Mouse (Mus musculus) midbrain, embryonic 10.5 days (tissue): ENCODE results near the gene Tent5d. TPM values are rescaled to one million over a fixed set of nuclear protein-coding genes. Genes with fewer than 3 reads are reported as not detected.

Experiments
- DNase-seq: peaks from one replicate; pipeline ENCODE4 v3.0.0-alpha.2; 2017; ENCODE audit warnings: low spot score
- H3K27ac ChIP-seq: fragments of 300-500 bp; sonication (generic); replicated peaks from 2 replicates; pipeline ENCODE4 v1.5.1; 2016; ENCODE audit warnings: mild to moderate bottlenecking
- H3K27me3 ChIP-seq: fragments of 300-500 bp; sonication (generic); 2 replicates; pipeline ENCODE4 v1.6.1; 2016; ENCODE audit warnings: low read depth, mild to moderate bottlenecking; ENCODE audit not compliant: poor library complexity, severe bottlenecking
- H3K36me3 ChIP-seq: fragments of 300-500 bp; sonication (generic); 2 replicates; pipeline ENCODE4 v1.6.1; 2016; ENCODE audit warnings: mild to moderate bottlenecking, moderate library complexity
- H3K4me1 ChIP-seq: fragments of 300-500 bp; sonication (generic); 2 replicates; pipeline ENCODE4 v1.6.1; 2016
- H3K4me3 ChIP-seq: fragments of 300-500 bp; sonication (generic); 2 replicates; pipeline ENCODE4 v1.5.1; 2016; ENCODE audit warnings: mild to moderate bottlenecking, moderate library complexity
- H3K9me3 ChIP-seq: fragments of 300-500 bp; sonication (generic); replicated peaks from 2 replicates; pipeline ENCODE4 v1.6.1; 2016; ENCODE audit warnings: mild to moderate bottlenecking
- WGBS: fragments of 180-500 bp; shearing (Covaris S2); methylation state at CpG from one replicate; pipeline ENCODE4 v1.1.7; 2016; 5-methylcytosine and 5-hydroxymethylcytosine counted together
- polyA plus RNA-seq: library from polyadenylated mRNA; unstranded; fragments of >200 nt; fragmentation: Nextera tagmentation; extraction: Ambion mirVana; gene quantifications from 2 replicates; pipeline ENCODE4 v1.2.1, GENCODE M21; 2016

The Tent5d gene
- polyA plus RNA-seq: 0.19 TPM in 1 of 2 replicates, not detected in the other

DNA sequence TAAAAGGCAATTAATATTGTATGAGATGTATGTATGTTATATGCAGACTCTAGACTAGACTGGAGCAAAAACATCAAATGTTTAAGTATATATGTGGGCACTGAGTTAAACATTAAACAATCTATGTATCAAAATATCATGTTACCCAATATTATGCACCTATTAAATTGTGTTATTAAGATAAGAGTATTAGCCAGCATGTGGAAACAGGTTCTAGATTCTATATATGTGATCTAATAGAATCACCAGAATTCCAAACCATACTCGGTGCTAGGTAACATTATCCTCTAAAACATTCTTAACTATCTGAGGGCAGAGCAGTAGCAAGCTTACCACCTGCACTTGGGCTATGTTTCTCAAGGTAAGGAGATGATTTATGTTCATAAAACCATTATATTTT lies at the start of gene Tent5d:
TSS of gene Tent5d (plus strand) at position 301 of the 400 bp plus-strand sequence.
- Histone ChIP-seq H3K27me3 (no peaks in the 10 kb centered on the region), H3K4me3 (no peak within 1 kb of the TSS), H3K27ac (no peak within 1 kb of the TSS), H3K4me1 (no peaks in the 10 kb centered on the region), H3K9me3 (no peaks in the 10 kb centered on the region), H3K36me3 (no peaks in the 10 kb centered on the region)
- no peak for DNase-seq
- 86% methylated on average over 1 of the region's 1 CpGs for WGBS

DNA sequence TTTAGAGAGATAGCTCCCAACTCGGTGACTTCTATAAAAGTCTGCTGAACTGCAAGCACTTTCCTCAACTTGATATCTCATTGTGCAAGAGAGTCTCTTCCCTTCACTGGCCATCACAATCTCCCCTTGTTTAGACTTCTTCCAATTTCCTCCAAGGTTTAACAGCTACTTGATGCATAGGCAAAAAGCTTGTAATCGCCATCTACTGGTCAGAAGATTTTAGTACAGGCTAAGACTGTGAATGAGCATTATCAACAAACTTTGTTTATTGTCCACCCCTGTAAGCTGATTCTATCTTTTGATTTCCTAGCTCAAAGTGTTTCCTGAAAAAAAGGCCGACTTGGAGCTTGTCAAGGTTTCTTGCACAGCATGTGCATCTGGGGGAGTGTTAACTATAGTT lies 24.5 kb upstream of the Tent5d start:
- H3K9me3 ChIP-seq: no peaks in the 10 kb centered on the region
- 32% methylated on average over 3 of the region's 3 CpGs for WGBS
- H3K27ac ChIP-seq: no peak overlapping the region
- no peak overlapping the region for H3K4me3 ChIP-seq
- no peaks in the 10 kb centered on the region for H3K36me3 ChIP-seq
- H3K4me1 ChIP-seq: no peaks in the 10 kb centered on the region
- no peak for DNase-seq
- no peaks in the 10 kb centered on the region for H3K27me3 ChIP-seq

DNA sequence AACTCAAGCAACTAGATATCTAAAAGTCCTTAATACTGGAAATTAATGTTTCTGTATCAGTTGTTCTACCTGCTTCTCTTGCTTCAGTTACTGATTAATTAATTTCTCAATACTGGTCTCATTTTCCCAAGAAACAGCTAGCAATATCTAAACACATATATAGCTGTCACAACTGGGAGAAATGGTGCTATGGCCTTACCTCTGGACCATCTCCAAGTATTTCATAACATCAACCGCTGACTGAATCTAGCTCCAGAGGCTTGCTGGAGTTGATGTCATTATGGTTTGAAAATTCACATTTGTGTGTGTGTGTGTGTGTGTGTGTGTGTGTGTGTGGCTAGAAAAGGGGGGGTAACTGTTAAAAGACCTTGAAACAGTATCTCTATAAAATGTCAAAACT lies 2.3 kb upstream of the Tent5d start:
- DNase-seq: no peak
- WGBS: 100% methylated on average over 1 of the region's 1 CpGs
- H3K4me3 ChIP-seq: no peak overlapping the region
- no peaks in the 10 kb centered on the region for H3K4me1 ChIP-seq
- H3K36me3 ChIP-seq: no peaks in the 10 kb centered on the region
- H3K27me3 ChIP-seq: no peaks in the 10 kb centered on the region
- H3K27ac ChIP-seq: no peak overlapping the region
- no peaks in the 10 kb centered on the region for H3K9me3 ChIP-seq

DNA sequence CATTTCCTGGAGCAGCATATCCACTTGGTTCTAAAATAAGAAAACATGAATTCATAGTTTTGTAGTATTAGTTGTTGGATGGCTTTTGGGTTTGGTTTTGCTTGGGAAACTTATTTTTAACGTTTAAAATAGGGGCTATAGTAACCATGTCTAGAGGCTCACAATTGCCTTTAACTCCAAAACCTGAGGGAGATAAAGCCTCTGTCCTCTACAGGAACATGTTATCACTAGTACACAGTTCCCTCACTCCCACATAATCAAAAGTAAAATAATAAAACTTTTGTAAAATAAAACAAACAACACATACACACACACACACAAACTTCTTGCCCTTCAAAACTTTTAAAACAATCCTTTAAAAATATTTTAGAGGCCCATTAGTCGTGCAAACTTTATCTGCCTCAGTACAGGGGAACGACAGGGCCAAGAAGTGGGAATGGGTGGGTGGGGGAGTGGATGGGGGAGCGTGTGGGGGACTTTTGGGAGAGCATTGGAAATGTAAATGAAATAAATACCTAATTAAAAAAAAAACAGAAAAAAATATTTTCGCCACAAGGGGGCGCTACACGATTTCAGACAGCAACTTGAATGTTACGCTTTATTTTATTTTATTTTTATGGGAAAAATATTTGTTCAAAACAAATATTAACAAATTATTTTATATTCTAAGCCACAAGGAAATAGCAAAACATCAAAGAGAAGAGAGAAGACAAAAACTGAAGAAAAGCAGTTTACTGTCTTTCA lies 1.5 kb upstream of the Tent5d start:
- no peak for DNase-seq
- WGBS: 26% methylated on average over 8 of the region's 8 CpGs
- no peaks in the 10 kb centered on the region for H3K9me3 ChIP-seq

DNA sequence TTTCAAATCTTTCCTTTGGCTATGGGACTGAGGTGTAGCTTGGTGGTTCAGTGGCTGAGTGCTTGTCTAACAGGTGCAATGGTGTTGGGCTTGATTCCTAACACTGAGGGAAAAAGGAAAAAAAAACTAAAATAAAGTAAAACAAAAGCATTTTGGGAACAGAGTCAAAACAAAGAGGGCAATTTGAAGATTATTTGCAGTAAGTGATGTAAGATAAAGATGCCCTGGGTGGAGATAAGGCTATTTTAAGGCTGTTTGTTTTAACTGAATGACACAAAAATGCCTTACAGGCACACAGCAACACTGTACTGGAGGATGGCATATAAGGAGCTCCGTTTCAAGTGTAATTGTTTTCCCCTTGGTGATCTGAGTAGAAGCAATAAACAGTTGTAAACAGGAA lies 3.4 kb downstream of the Tent5d start:
- 79% methylated on average over 1 of the region's 1 CpGs for WGBS
- Histone ChIP-seq H3K4me1 (no peaks in the 10 kb centered on the region), H3K27ac (no peak overlapping the region), H3K27me3 (no peaks in the 10 kb centered on the region), H3K36me3 (no peaks in the 10 kb centered on the region), H3K9me3 (no peaks in the 10 kb centered on the region), H3K4me3 (no peak overlapping the region)
- no peak for DNase-seq

More for the DNA sequence above, 1.5 kb upstream of the Tent5d start:
- Histone ChIP-seq H3K27me3 (no peaks in the 10 kb centered on the region), H3K4me1 (no peaks in the 10 kb centered on the region), H3K4me3 (no peak overlapping the region), H3K27ac (no peak overlapping the region), H3K36me3 (no peaks in the 10 kb centered on the region)

DNA sequence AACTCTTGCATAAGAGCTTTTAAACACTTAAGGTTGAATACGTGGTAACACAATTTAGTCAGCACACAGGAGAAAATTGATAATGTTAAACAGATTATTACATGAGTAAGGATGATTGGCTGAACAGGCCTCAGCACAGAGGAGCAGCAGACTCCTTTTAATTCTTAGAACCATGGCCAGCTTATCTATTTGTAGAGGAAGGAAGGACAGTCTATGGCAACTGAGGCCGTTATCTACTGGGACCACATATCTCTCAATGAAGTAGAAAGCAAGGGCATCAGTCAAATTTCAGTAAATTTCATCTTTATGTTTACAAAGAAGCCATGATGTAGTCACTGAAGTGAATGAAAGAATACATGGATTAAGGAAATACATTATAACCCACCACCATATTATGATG lies 4.5 kb downstream of the Tent5d start:
- H3K27me3 ChIP-seq: no peaks in the 10 kb centered on the region
- 91% methylated on average over 2 of the region's 2 CpGs for WGBS
- H3K9me3 ChIP-seq: no peaks in the 10 kb centered on the region
- H3K27ac ChIP-seq: no peak overlapping the region
- DNase-seq: no peak
- H3K4me3 ChIP-seq: no peak overlapping the region
- H3K4me1 ChIP-seq: no peaks in the 10 kb centered on the region
- H3K36me3 ChIP-seq: no peaks in the 10 kb centered on the region

DNA sequence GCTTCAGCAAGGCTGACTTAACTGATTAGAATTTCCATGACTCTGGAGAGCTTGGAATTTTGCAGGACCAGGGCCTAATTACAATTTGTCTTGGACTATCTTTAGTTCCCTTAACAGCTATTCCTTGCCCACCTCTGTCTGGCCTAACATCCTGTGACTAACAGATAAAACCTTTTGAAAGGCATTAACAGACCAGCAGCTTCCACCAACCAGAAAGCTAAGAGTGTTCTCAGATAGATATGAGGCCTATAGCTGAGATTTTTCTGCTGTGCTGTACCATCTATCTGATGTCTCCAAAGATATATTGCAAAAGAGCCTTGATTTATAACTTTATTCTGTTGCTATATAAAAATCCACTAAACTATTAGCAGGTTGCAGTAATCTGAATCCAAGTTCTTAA lies 19.7 kb downstream of the Tent5d start:
- no peaks in the 10 kb centered on the region for H3K4me1 ChIP-seq
- H3K27ac ChIP-seq: no peak overlapping the region
- H3K27me3 ChIP-seq: no peaks in the 10 kb centered on the region
- no peak overlapping the region for H3K4me3 ChIP-seq
- H3K36me3 ChIP-seq: no peaks in the 10 kb centered on the region
- H3K9me3 ChIP-seq: no peaks in the 10 kb centered on the region
- no peak for DNase-seq

DNA sequence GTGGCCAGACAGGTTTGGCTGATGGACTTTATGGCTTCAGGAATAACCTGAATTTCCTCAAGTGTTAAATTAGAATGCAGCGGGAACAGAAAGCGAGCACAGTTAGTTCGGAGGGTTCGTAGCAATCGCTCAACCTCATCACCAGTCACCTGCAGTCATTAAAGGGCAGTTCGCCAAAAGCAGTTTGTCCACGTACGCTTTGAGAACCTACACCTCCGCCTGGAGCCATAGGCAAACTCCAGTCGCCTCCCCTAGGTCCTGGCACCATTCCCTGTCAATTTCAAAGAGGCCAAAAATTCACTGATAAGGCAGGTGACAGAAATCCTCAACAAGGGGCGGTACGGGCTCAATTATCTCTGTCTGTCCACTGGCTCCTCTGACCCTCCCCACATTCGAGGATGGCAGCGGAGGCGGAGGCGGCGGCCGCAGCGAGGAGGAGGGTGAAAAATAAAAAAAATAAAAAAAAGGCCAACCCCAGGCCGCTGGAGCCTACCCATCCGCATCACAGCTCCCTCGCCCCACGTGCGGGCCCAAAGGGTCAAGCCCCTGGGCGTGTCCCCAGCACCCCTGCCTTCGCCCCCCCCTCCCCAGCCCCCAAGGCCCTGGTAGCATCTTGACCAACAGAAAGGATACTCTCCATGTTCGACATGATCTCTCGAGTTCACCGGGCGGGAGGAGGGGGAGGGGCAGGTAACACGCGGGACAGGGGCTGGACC lies 23.3 kb downstream of the Tent5d start:
- H3K27me3 ChIP-seq: no peaks in the 10 kb centered on the region
- peak overlapping the region; percentile 63 for H3K4me3 ChIP-seq
- no peaks in the 10 kb centered on the region for H3K36me3 ChIP-seq
- WGBS: 29% methylated on average over 32 of the region's 32 CpGs
- DNase-seq: no peak
- no peaks in the 10 kb centered on the region for H3K9me3 ChIP-seq
- H3K27ac ChIP-seq: peak overlapping the region; percentile 85
- H3K4me1 ChIP-seq: no peaks in the 10 kb centered on the region

DNA sequence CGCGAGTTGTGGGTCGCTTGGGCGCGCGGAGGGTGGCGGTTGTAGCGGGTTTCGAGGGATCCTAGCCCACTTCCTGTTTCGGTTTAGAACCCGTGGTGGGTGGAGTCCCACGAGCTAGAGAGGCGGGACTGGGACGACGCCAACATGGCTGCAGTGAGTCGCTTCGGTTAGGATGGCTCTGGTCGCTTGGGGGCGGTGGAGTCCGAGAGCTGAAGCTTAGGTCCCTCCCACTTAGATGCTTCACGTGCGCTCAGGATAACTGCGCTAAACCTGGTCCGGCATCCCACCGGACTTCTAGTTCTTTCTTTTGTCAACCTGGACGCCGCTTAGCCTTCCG lies 23.8 kb downstream of the Tent5d start, which contains the start of gene 2610002M06Rik:
TSS of gene 2610002M06Rik (minus strand) at position 117 of the 337 bp plus-strand sequence.
- no peaks in the 10 kb centered on the region for H3K9me3 ChIP-seq
- H3K27ac ChIP-seq: peak within 1 kb of the TSS; percentile 85
- peak; percentile 80 for DNase-seq
- H3K4me1 ChIP-seq: no peaks in the 10 kb centered on the region
- WGBS: 24% methylated on average over 28 of the region's 28 CpGs
- H3K4me3 ChIP-seq: peak within 1 kb of the TSS; percentile 63
- no peaks in the 10 kb centered on the region for H3K36me3 ChIP-seq
- H3K27me3 ChIP-seq: no peaks in the 10 kb centered on the region

DNA sequence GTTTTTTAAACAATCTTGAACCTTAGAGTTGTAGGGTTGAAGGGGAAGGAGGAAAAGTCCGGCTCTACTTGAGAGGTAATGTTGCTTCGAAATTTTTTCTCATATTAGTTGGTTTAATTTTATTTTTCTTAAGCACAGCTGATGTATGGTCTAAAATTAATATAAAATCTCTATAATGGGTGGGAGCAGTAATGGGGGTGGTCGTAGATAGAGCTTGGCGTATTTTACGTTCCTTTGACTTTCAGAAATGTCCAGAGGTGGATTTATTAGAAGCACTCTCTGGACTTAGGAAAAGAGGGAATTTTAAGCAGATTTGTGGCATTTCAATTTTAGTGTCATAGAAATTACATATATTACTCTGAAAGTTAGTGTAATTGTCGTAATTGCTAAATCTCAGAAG lies 24.3 kb downstream of the Tent5d start:
- WGBS: 88% methylated on average over 6 of the region's 6 CpGs
- Histone ChIP-seq H3K4me3 (peak overlapping the region; percentile 63), H3K4me1 (no peaks in the 10 kb centered on the region), H3K27ac (no peak overlapping the region), H3K27me3 (no peaks in the 10 kb centered on the region), H3K9me3 (no peaks in the 10 kb centered on the region), H3K36me3 (no peaks in the 10 kb centered on the region)
- DNase-seq: no peak

DNA sequence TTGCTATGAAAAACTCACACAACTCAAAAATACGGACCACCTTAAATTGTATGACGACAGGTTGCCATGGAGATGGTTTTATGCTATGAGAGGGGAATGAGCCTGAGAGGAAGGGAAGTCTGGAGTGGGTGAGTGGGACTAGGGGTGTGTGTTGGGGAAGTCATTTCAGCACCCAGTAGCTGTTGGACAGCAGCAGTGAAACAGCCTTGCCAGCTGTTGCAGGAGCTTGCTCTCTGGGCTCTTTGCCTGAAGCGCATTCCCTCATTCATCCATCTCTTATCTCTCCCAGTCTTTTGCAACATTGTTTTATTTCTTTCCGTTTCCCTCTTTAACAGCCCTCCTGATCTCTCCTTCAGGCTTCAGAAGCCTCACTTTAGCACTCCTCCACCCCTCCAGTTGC lies 65.8 kb downstream of the Tent5d start:
- WGBS: 36% methylated on average over 4 of the region's 4 CpGs
- DNase-seq: no peak

More for the DNA sequence above, 65.8 kb downstream of the Tent5d start:
- no peak overlapping the region for H3K4me3 ChIP-seq
- no peak overlapping the region for H3K27ac ChIP-seq
- H3K27me3 ChIP-seq: no peaks in the 10 kb centered on the region
- H3K9me3 ChIP-seq: no peaks in the 10 kb centered on the region
- no peaks in the 10 kb centered on the region for H3K4me1 ChIP-seq
- H3K36me3 ChIP-seq: no peaks in the 10 kb centered on the region
